Mouse (Mus musculus) gonadal fat pad, adult 2 months (tissue): ENCODE data around the gene Slc25a30. TPM values are rescaled to one million over a fixed set of nuclear protein-coding genes. Genes with fewer than 3 reads are reported as not detected.
"Not testable (repeated sequence)": the region's sequence is repeated elsewhere in the genome, so short reads cannot be mapped to it uniquely, and the experiment has no call there.

Source experiments
- DNase-seq: peaks from one replicate; pipeline ENCODE4 v3.0.0-alpha.2; 2012; ENCODE audit warnings: low read depth
- polyA plus RNA-seq: library from polyadenylated mRNA; depleted of rRNA; stranded (reverse); fragments of >200 nt; gene quantifications from 2 replicates; pipeline ENCODE4 v1.2.3, GENCODE M21; 2012

The Slc25a30 gene
- polyA plus RNA-seq, 1 experiment, result 16.2 TPM

DNA sequence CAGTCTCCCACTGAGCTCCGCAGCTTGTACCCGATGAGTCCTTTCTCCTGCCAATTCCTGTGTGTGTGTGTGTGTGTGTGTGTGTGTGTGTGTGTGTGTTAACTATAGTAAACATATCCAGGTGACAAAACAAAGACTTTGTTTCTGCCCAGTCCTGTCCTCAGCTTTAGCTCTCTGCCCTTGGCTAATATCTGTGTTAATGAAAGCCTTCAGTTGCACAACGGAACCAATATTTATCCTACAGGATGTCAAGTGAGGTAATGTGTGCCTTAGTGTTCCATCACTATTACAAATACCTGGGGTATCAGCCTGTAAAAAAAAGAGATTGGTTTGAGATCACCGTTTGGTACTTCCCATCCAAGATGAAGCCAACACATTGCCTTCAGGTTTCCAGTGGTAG is 6.3 kb upstream of the Slc25a30 start:
- DNase-seq, result no peak

- DNase-seq, result no peak
These were observed 4.5 kb upstream of the Slc25a30 start for GRCm38 (mm10) chr14:75791372-75791771.

DNA sequence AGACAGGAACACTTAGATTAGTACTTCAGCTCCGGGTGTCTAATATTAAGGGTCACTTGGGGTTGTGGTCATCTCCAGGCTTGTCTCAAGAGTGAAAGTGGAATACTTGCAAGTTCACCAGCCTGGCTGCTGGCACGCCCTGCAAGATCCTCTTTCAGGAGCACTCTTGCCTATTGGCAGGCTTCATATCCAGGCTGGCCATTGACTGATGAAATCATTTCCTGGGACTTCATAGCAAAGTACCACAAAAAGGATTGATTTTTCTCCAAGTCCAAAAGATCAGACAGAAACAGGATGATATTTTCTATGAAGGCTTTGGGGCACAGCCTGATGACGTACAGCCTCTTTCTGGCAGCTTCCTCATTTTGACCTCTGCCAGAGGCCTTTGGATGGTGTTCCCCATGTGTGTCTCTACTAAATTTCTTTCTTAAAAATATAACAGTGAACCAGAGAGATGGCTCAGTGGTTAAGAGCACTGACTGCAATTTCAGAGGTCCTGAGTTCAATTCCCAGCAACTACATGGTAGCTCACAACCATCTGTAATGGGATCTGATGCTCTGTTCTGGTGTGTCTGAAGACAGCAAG is 3.7 kb upstream of the Slc25a30 start:
- no peak for DNase-seq

DNA sequence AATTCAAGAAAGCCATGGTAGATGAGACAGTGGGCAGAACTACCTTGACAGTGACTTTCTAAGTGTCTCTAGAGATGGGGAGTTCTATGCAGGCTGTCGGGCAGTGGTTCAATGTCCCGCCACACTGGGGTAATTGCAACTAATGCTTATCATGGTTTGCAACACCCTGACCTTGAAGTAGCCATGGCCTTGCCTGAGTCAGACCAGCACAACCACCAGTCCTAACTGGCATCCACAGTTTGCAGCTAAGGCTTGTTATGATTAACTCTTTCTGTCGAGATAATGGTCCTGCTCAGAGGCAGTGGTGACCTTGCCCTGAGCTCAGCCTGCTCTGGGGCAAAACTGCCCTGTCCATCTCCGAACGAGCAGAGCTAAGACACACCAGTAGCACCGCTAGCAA is 2.5 kb upstream of the Slc25a30 start:
- DNase-seq, result no peak

DNA sequence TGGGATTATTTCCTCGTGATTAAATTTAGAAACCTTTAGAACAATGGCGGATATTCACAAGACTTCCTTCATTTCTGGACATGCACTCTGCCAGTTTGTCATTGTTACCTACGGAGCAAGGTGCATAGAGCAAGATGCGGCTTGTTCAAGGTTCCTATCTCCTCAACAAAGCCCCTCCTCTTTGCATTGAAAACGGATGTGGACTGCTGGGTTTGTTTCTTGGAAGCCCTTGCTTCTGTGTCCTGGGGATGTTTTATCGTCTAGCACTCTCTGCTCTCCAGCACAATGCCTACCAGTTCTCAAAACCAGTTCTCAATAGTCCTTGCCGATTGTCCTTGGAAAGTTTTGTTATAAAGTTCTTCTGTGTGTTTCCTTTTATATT is 948 bp upstream of the Slc25a30 start:
- no peak for DNase-seq

GRCm38 (mm10) chr14:75786424-75786867 is 391 bp downstream of the Slc25a30 start:
- no peak for DNase-seq

DNA sequence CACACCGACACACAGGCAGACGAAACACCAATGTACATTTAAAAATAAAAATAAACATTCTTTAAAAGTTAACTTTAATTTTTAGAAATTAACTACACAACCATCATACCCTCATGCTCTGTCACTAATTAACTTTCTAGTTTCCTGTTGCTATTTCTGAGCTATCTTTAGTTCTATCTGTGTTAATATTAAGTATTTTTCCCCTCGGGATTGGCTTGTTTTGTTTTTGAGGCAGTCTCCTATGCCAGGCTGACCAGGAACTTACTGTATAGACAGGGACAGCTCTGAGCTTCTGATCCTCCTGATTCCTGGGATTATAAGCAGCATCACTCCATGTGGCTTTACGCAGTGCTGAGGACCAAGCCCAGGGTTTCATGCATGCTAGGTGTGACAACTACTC is 6.9 kb downstream of the Slc25a30 start:
- no peak for DNase-seq

GRCm38 (mm10) chr14:75776637-75777036 is 10.2 kb downstream of the Slc25a30 start:
- no peak for DNase-seq

DNA sequence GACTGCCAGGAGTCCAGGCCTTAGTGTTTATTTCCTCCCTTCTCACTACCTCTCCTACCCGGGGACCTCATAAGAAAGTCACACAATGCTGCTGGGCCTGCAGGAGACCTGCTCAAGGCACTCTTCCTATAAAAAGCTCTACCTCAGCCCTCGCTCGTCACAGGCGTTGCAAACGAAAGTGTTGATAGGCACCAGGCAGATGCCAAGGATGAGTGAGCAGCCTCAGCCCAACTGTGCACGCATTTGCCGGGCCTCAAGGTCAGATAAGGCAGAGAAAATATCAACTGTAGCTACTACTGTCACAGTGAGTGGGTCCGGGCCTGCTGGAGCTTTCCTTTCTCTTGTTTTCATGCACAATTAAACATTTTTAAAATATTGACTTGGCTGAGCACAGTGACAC is 13.4 kb downstream of the Slc25a30 start:
- DNase-seq, result no peak

DNA sequence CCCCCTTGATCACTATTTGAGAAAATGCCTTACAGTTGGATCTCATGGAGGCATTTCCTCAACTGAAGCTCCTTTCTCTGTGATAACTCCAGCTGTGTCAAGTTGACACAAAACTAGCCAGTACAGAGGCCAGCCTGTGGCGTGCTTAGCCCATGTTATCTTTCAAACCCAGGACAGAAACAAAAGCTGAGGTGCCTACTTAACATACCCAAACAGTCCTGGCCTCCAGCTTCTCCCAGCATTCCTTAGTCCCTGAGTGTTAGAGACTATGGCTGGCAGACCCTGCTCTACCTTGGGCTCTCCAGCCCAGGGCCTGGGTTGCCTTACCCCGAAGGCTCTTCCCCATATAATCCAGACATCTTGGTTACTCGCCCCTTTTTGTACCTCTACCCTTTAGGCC is 14.4 kb downstream of the Slc25a30 start:
- DNase-seq, result not testable (repeated sequence)

- DNase-seq, result no peak
These were observed 15.7 kb downstream of the Slc25a30 start for GRCm38 (mm10) chr14:75771101-75771501.

DNA sequence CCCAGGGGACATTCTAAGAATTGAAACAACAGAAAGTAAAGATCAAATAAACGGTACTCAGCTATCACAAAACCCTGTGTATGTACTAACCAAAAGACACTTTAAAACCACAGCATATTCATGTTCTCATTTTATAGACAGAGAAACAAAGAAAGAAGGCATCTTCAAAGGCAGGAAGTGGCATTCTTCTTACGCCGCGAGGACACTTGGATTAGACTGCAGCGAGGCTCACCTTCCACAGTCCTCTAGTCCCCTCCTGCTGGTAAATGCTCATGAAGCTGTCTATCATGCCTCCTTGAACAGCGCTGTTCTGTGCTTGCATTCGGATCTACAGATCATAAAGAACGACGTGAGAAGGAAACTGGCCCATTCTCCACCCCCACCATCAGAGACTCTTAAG is 17.5 kb downstream of the Slc25a30 start:
- DNase-seq, result no peak

GRCm38 (mm10) chr14:75768275-75768608 is 18.6 kb downstream of the Slc25a30 start:
- DNase-seq, result no peak

GRCm38 (mm10) chr14:75767492-75768274 is 19.2 kb downstream of the Slc25a30 start:
- DNase-seq, result no peak

DNA sequence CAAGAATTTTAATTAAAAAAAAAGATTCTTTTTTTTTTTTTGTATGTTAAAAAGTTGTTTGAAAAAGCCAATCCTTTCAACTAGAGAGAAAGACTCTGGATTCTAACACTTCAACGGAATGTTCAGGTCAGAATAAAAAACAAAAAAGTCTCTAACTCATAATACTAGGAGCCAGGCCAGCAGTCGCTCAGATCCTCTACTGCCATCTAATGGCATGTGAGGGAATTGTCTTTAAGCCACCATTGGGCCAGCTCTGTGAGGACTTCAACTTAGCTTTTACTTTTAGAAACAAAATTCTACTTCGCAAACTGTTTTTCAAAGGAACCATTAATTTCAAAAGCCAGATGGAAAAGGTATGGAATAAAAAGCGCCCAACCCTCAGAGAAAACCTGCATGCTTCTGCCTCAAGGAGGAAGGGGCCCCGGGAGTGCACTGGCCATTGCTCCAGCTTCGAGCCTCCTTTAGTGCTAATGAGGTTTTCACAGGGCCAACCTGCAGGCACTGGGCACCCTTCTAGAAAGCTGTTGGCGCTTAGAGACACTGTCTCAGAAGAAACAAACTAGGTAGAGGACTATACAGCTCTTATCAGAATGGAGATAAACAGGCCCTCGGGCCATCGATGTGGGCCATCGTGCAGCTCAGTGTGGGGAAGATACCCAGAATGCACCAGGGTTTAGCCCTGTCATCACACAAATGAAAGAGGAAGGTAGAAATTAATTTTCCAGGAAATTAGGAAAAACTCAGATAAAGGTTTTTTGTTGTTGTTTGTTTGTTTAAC is 25.6 kb downstream of the Slc25a30 start:
- no peak for DNase-seq

DNA sequence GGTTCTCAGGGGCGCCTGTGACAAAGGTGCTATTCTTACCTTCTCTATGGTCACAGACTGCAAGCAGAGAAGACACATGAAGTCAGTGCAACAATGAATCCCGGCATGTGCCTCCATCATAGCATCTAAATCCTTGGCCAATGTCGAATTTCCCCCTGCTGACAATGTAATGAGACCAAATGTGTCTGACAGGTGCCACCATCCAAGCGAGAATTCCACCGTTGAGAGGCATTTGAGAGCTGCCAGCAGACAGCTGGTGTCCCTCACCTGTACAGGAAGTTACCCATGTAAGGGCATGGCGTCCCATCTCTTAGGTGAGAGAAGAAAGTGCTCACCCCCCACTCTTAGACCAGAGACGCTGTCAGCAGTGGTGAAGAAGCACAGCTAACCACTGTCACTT is 28.4 kb downstream of the Slc25a30 start:
- DNase-seq, result no peak

DNA sequence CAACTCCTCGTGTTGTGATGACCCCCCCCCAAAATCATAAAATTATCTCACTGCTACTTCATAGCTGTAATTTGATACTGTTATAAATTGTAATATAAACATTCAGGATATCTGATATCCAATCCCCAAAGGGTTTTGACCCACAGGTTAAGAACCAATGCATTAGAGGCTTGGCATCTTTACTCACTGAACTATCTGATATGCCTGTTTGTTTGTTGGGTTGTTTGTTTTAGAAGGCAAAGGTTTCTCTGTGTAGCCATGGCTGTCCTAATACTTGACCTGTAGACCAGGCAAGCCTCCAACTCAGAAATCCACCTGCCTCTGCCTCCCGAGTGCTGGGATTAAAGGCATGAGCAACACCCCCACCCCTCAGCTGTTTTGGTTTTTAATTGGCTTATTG is 29.0 kb downstream of the Slc25a30 start:
- DNase-seq, result no peak

DNA sequence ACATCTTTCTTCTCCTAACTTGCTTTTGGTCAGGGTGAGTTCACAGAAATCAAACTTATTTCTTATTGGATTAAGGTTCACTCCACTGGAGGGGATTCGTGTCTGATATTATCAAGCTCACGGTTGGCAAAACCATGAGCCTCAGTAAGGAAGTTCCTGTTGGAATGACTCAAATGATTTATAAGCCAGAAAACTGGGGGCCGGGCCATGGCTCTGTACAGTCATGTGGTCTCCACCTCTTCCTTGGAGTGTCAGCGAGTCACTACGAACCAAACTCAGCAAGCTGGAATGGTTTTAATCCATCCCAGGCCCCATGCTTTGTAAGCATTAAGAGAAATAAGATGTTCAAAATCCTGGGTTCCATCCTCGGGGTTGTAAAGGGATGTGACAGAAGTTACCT is 29.9 kb downstream of the Slc25a30 start:
- DNase-seq, result no peak

DNA sequence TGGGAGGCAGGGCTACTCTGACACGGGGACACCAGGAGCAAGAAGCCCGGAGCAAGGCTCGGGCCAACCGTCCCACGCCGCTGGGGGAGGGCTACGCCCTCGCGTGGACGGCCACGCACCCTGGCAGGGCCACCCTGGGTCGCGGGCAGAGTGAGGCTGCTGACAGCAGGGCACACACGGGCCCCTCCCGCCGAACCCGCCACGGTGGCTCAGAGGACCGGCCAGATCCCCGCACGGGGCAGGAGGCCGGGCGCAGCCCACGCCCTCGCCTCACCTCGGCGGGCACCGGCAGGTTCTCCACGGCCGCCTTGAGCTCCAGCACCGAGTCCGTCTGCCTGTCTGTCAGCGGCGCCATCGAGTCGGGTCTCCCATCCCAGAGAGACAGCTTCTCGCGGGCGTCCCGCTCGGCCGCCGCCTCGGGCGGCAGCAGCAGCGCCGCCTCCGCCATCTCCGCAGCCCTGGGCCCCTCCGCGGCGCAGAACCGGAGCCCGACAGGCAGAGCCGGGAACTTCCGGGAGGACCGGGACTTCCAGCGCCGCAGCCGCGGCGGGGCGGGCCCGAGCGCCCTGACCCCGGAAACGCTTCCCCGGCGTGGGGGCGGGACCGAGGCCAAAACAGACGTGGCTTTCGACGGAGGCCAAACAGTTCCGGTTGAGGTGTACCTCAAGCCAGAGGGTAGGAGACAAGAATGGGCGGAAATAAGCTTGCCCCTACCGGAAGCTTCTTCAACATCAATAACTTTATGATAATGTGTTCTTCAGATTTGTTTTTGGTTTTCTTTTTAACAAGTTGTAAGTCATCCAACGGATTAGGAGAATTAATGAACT is 32.6 kb downstream of the Slc25a30 start, which contains the start of gene Cog3:
TSS of gene Cog3 (minus strand) at position 527 of the 827 bp plus-strand sequence.
- DNase-seq, result peak; percentile 61

GRCm38 (mm10) chr14:75753206-75753605 is 33.6 kb downstream of the Slc25a30 start:
- DNase-seq, result no peak

GRCm38 (mm10) chr14:75751040-75751439 is 35.8 kb downstream of the Slc25a30 start:
- no peak for DNase-seq

DNA sequence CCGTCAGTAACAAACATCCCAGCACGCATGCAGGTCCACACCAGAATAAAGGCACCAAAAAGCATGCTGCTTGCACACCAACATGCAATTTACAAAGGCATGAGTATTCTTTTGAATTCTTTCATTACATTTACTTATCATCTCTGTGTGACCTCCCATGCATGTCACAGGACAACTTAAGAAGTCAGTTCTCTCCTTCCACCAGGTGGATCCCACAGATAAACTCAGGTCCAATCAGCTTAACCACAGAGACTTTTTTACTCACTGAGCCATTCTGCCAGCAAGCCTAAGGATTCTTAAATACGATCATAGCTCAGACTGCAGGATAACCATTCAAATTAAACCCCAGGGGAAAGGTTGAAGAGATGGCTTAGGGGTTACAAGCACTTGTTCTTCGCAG is 37.7 kb downstream of the Slc25a30 start:
- DNase-seq, result no peak
